Mouse (Mus musculus): ENCODE measurements at regions not wholly inside any gene's neighbourhood (a gene's known extent, or its start where the extent isn't known, plus 50 kb on each side); places are given as distances from the start of the nearest gene placed in this dataset.
"Not testable (repeated sequence)": the region's sequence is repeated elsewhere in the genome, so short reads cannot be mapped to it uniquely, and the experiment has no call there.

- Histone ChIP-seq H3K4me2 (no peak overlapping the region), H3K4me3 (ENCODE audit: low read depth, low read length) (no peak overlapping the region), H3K4me1 (replicated peaks; ENCODE audit: control insufficient read depth, insufficient read depth, low read length) (no peaks in the 10 kb centered on the region), H3K27me3 (replicated peaks; ENCODE audit: control insufficient read depth, insufficient read depth, low read length) (no peaks in the 10 kb centered on the region), H3K9ac (ENCODE audit: low read depth, low read length) (no peak overlapping the region), H3K27ac (ENCODE audit: low read depth, low read length) (no peak overlapping the region), H3K9me3 (ENCODE audit: control insufficient read depth, low read length) (no peaks in the 10 kb centered on the region), H3K36me3 (ENCODE audit: control insufficient read depth, insufficient read depth, low read length) (no peaks in the 10 kb centered on the region)
- ATAC-seq (replicated peaks; ENCODE audit: low FRiP score) (no peak), DNase-seq (ENCODE audit: low spot score) (no peak)
- 87% methylated on average over 6 of the region's 6 CpGs for WGBS
Measured at GRCm38 (mm10) chr2:107117564-107117963, 58.1 kb upstream of the Fshb start.

DNA sequence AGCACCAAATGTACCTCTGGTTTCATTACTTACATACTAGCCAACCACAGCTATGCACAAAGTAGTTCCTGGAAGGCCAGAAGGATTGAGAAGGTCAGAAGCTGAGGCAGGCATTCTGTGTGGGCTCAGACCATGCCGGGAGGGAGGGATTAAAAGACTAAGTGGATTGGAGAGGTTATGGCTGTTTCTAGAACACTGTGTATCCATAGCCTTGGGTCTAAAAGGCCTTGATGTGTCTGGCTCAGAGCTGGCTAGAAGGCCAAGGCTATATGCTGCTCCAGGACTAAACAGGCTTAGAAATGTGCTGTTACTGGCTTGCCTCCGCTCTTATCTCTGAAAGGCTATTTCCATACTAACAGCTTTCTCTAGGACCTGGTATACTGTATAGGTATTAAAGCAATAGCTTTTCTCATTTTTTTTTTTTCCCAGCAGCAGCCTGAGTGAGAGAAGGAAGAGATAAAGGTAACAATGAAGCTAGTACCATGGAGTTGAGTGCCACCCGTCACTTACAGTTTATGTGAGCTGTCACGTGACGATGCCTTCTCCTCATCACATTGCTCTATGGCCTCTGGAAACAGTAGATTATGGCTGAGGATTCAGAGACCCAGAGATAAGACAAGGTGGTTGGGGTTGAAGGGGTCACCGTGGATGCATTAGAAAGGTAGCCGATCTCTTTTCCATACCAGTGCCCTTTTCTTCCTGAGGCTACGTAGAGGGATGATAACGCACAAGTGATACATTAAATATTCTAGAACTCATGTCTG is 59.4 kb upstream of the Fshb start:
- no peak for ATAC-seq (replicated peaks; ENCODE audit: low FRiP score)

DNA sequence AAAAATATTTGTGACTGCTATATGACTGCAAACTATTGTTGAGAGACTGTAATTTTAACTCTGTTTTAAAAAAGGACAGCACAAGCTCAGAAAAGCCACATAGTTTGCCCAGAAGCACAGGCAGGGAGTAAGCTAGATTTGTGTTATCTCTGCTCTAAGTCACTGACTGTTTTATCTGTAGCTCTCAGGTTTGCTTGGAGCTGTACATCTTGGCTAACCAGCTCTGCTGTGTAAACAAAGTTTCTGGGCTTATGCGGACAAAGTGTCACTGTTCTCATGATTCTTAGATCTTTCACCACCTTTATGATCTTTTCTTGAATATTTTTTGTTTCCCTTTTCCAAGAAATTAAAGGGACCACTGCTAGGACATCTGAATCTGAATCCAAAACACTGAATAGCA is 60.2 kb upstream of the Fshb start:
- no peak overlapping the region for H3K27ac ChIP-seq (ENCODE audit: low read depth, low read length)
- no peaks in the 10 kb centered on the region for H3K4me1 ChIP-seq (replicated peaks; ENCODE audit: control insufficient read depth, insufficient read depth, low read length)
- no peaks in the 10 kb centered on the region for H3K9me3 ChIP-seq (ENCODE audit: control insufficient read depth, low read length)
- no peak overlapping the region for H3K4me2 ChIP-seq
- no peaks in the 10 kb centered on the region for H3K27me3 ChIP-seq (replicated peaks; ENCODE audit: control insufficient read depth, insufficient read depth, low read length)
- H3K9ac ChIP-seq (ENCODE audit: low read depth, low read length), result no peak overlapping the region
- DNase-seq (ENCODE audit: low spot score), result no peak
- no peaks in the 10 kb centered on the region for H3K36me3 ChIP-seq (ENCODE audit: control insufficient read depth, insufficient read depth, low read length)
- no peak; the same call in 1 of the 2 replicates for ATAC-seq (replicated peaks; ENCODE audit: low FRiP score)
- 30% methylated on average over 1 of the region's 1 CpGs for WGBS
- no peak overlapping the region for H3K4me3 ChIP-seq (ENCODE audit: low read depth, low read length)

More for the DNA sequence above, 59.4 kb upstream of the Fshb start:
- Histone ChIP-seq H3K27ac (ENCODE audit: low read depth, low read length) (no peak overlapping the region), H3K36me3 (ENCODE audit: control insufficient read depth, insufficient read depth, low read length) (no peaks in the 10 kb centered on the region), H3K9ac (ENCODE audit: low read depth, low read length) (no peak overlapping the region), H3K27me3 (replicated peaks; ENCODE audit: control insufficient read depth, insufficient read depth, low read length) (no peaks in the 10 kb centered on the region), H3K9me3 (ENCODE audit: control insufficient read depth, low read length) (no peaks in the 10 kb centered on the region), H3K4me3 (ENCODE audit: low read depth, low read length) (no peak overlapping the region), H3K4me1 (replicated peaks; ENCODE audit: control insufficient read depth, insufficient read depth, low read length) (no peaks in the 10 kb centered on the region), H3K4me2 (no peak overlapping the region)
- 77% methylated on average over 9 of the region's 9 CpGs for WGBS
- DNase-seq (ENCODE audit: low spot score), result no peak

DNA sequence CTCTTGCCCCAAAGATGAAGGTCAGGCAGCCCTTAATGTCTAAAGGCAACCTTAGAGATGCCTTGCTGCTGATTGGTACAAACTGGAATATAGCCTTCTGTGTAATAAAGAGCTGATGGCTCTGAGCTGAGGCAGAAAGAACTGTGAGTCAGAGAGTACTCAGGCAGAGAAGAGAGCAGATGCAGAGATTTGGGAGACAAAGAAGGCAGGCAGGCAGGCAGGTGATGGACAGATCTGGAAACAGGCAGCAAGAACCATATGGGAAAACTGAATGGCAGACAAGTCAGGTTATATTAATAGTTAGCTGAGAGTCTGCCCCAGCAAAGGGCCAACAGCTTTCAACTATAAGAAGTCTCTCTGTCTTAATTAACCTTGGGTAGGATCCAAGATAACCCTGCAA is 73.7 kb upstream of the Fshb start:
- Histone ChIP-seq H3K9me3 (ENCODE audit: control insufficient read depth, low read length) (no peaks in the 10 kb centered on the region), H3K9ac (ENCODE audit: low read depth, low read length) (no peak overlapping the region), H3K36me3 (ENCODE audit: control insufficient read depth, insufficient read depth, low read length) (no peaks in the 10 kb centered on the region), H3K4me1 (replicated peaks; ENCODE audit: control insufficient read depth, insufficient read depth, low read length) (no peaks in the 10 kb centered on the region), H3K4me3 (ENCODE audit: low read depth, low read length) (no peak overlapping the region), H3K4me2 (no peak overlapping the region), H3K27ac (ENCODE audit: low read depth, low read length) (no peak overlapping the region), H3K27me3 (replicated peaks; ENCODE audit: control insufficient read depth, insufficient read depth, low read length) (no peaks in the 10 kb centered on the region)
- DNase-seq (ENCODE audit: low spot score), result no peak
- ATAC-seq (replicated peaks; ENCODE audit: low FRiP score), result no peak

GRCm38 (mm10) chr2:107149317-107149716 is 89.9 kb upstream of the Fshb start:
- WGBS, result 90% methylated on average over 2 of the region's 2 CpGs
- Histone ChIP-seq H3K27ac (ENCODE audit: low read depth, low read length) (no peak overlapping the region), H3K4me2 (no peak overlapping the region), H3K4me3 (ENCODE audit: low read depth, low read length) (no peak overlapping the region), H3K9me3 (ENCODE audit: control insufficient read depth, low read length) (no peaks in the 10 kb centered on the region), H3K36me3 (ENCODE audit: control insufficient read depth, insufficient read depth, low read length) (no peaks in the 10 kb centered on the region), H3K27me3 (replicated peaks; ENCODE audit: control insufficient read depth, insufficient read depth, low read length) (no peaks in the 10 kb centered on the region), H3K9ac (ENCODE audit: low read depth, low read length) (no peak overlapping the region), H3K4me1 (replicated peaks; ENCODE audit: control insufficient read depth, insufficient read depth, low read length) (no peaks in the 10 kb centered on the region)
- DNase-seq (ENCODE audit: low spot score) (no peak), ATAC-seq (replicated peaks; ENCODE audit: low FRiP score) (no peak)

DNA sequence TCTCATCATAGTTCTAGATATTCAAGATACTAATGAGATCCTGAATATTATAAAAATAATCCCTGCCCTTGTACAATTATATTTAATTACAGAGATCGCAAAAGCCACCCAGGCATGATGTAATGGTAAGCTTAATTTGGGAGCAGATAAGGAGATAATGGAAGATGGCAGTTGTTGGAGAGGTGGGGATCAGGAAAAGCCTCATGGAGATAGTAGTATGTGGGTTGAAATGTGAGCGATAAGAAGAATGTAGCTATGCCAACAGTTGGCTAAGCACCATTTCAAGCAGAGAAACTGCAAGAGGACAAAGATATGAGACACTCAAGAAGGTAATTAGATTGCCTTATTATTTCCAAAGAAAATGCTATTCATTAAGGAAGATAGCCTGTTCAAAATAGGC is 90.4 kb upstream of the Fshb start:
- no peak for DNase-seq (ENCODE audit: low spot score)

GRCm38 (mm10) chr2:107150373-107150772 is 90.9 kb upstream of the Fshb start:
- no peaks in the 10 kb centered on the region for H3K4me1 ChIP-seq (replicated peaks; ENCODE audit: control insufficient read depth, insufficient read depth, low read length)
- H3K4me3 ChIP-seq (ENCODE audit: low read depth, low read length), result no peak overlapping the region
- H3K9ac ChIP-seq (ENCODE audit: low read depth, low read length), result no peak overlapping the region
- no peak for ATAC-seq (replicated peaks; ENCODE audit: low FRiP score)
- WGBS, result 82% methylated on average over 3 of the region's 3 CpGs
- no peak overlapping the region for H3K4me2 ChIP-seq
- no peaks in the 10 kb centered on the region for H3K36me3 ChIP-seq (ENCODE audit: control insufficient read depth, insufficient read depth, low read length)
- DNase-seq (ENCODE audit: low spot score), result no peak
- no peaks in the 10 kb centered on the region for H3K27me3 ChIP-seq (replicated peaks; ENCODE audit: control insufficient read depth, insufficient read depth, low read length)
- no peak overlapping the region for H3K27ac ChIP-seq (ENCODE audit: low read depth, low read length)
- no peaks in the 10 kb centered on the region for H3K9me3 ChIP-seq (ENCODE audit: control insufficient read depth, low read length)

More for the DNA sequence above, 90.4 kb upstream of the Fshb start:
- H3K27ac ChIP-seq (ENCODE audit: low read depth, low read length), result no peak overlapping the region
- H3K27me3 ChIP-seq (replicated peaks; ENCODE audit: control insufficient read depth, insufficient read depth, low read length), result no peaks in the 10 kb centered on the region
- 78% methylated on average over 2 of the region's 2 CpGs for WGBS
- H3K4me2 ChIP-seq, result no peak overlapping the region
- H3K4me3 ChIP-seq (ENCODE audit: low read depth, low read length), result no peak overlapping the region
- ATAC-seq (replicated peaks; ENCODE audit: low FRiP score), result no peak
- H3K9me3 ChIP-seq (ENCODE audit: control insufficient read depth, low read length), result no peaks in the 10 kb centered on the region
- H3K36me3 ChIP-seq (ENCODE audit: control insufficient read depth, insufficient read depth, low read length), result no peaks in the 10 kb centered on the region
- no peak overlapping the region for H3K9ac ChIP-seq (ENCODE audit: low read depth, low read length)
- no peaks in the 10 kb centered on the region for H3K4me1 ChIP-seq (replicated peaks; ENCODE audit: control insufficient read depth, insufficient read depth, low read length)

GRCm38 (mm10) chr2:107151878-107152277 is 92.4 kb upstream of the Fshb start:
- ATAC-seq (replicated peaks; ENCODE audit: low FRiP score) (no peak), DNase-seq (ENCODE audit: low spot score) (no peak)
- Histone ChIP-seq H3K36me3 (ENCODE audit: control insufficient read depth, insufficient read depth, low read length) (no peaks in the 10 kb centered on the region), H3K4me2 (no peak overlapping the region), H3K9me3 (ENCODE audit: control insufficient read depth, low read length) (no peaks in the 10 kb centered on the region), H3K9ac (ENCODE audit: low read depth, low read length) (no peak overlapping the region), H3K4me3 (ENCODE audit: low read depth, low read length) (no peak overlapping the region), H3K27ac (ENCODE audit: low read depth, low read length) (no peak overlapping the region), H3K4me1 (replicated peaks; ENCODE audit: control insufficient read depth, insufficient read depth, low read length) (no peaks in the 10 kb centered on the region), H3K27me3 (replicated peaks; ENCODE audit: control insufficient read depth, insufficient read depth, low read length) (no peaks in the 10 kb centered on the region)

- H3K4me1 ChIP-seq (replicated peaks; ENCODE audit: control insufficient read depth, insufficient read depth, low read length); H3K9ac ChIP-seq (ENCODE audit: low read depth, low read length); H3K27ac ChIP-seq (ENCODE audit: low read depth, low read length); H3K27me3 ChIP-seq (replicated peaks; ENCODE audit: control insufficient read depth, insufficient read depth, low read length); H3K4me2 ChIP-seq; ATAC-seq (replicated peaks; ENCODE audit: low FRiP score); H3K4me3 ChIP-seq (ENCODE audit: low read depth, low read length); H3K9me3 ChIP-seq (ENCODE audit: control insufficient read depth, low read length); H3K36me3 ChIP-seq (ENCODE audit: control insufficient read depth, insufficient read depth, low read length); DNase-seq (ENCODE audit: low spot score): not testable (repeated sequence)
- WGBS, result 82% methylated on average over 13 of the region's 13 CpGs
Measured at GRCm38 (mm10) chr2:107158836-107159402, 99.5 kb upstream of the Fshb start.
